Mouse (Mus musculus): ENCODE data around the gene Ndufb6. TPM values are rescaled to one million over a fixed set of nuclear protein-coding genes. Genes with fewer than 3 reads are reported as not detected.
A peak's percentile ranks its signal among the peaks of the same experiment; 100 is the strongest.

Ndufb6 gene
- polyA plus RNA-seq, 1 experiment from 2014 or later = 307 TPM

DNA sequence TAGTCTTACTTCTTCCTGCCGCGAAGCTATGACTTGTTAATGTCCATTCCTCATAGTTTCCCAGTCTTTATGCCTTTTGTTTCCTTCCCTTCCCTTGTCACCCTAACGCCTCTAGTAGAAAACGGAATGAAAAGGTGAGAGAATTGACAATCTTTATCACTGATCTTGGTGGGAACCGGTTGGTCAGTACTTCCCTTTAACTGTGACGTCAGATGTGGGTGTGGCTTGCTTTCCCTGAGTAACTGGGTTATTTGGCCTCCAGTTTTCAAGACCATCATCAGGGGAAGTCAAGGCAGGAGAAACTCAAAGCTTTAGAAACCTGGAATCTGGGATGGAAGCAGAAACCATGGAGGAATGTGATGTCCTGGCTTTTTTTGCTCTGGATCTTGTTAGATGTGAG, 37.3 kb downstream of the Ndufb6 start:
- 60% methylated on average over 6 of the region's 6 CpGs for WGBS
- no peak for DNase-seq (ENCODE audit: extremely low spot score, low spot score)
- no peaks in the 10 kb centered on the region for H3K36me3 ChIP-seq (replicated peaks)
- H3K4me3 ChIP-seq = no peak overlapping the region
- H3K27ac ChIP-seq = no peak overlapping the region
- H3K4me1 ChIP-seq = peaks cover 21% of the 10 kb centered on the region
- H3K9me3 ChIP-seq = no peaks in the 10 kb centered on the region
- H3K27me3 ChIP-seq (ENCODE audit: poor library complexity, severe bottlenecking) = 0 out of 2 replicates have a peak, but pooled peaks cover 4% of the 10 kb centered on the region

DNA sequence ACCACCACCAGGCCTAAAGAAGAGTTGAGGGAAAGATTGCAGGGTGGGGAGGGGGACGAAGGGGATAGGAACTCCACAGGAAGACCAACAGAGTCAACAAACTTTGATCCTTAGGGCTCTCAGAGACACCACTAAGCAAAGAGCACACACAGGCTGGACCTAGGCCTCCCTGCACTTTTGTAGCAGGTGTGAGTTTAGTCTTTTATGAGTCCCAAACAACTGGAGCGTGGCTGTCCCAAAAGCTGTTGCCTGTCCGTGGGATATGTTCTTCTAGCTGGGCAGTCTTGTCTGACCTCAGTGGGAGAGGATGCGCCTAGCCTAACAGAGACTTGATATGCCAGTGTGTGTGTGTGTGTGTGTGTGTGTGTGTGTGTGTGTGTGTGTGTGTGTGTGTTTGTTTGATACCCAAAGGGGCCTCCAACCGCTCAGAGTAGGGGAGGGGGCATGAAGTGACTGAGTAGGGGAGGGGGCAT, 38.9 kb downstream of the Ndufb6 start:
- peak overlapping the region; percentile 61 for H3K4me3 ChIP-seq
- 0 out of 2 replicates have a peak, but pooled peaks cover 4% of the 10 kb centered on the region for H3K27me3 ChIP-seq (ENCODE audit: poor library complexity, severe bottlenecking)
- H3K36me3 ChIP-seq (replicated peaks) = no peaks in the 10 kb centered on the region
- no peaks in the 10 kb centered on the region for H3K9me3 ChIP-seq
- no peak for DNase-seq (ENCODE audit: extremely low spot score, low spot score)
- H3K4me1 ChIP-seq = peaks cover 21% of the 10 kb centered on the region
- H3K27ac ChIP-seq = peak overlapping the region; percentile 70; the same call in 1 of the 2 replicates
- 50% methylated on average over 5 of the region's 5 CpGs for WGBS

GRCm38 (mm10) chr4:40239409-40240271, 39.6 kb downstream of the Ndufb6 start, which contains the start of gene Ddx58:
Ddx58 (minus strand) TSS chr4:40239828.
- H3K4me1 ChIP-seq = peaks cover 21% of the 10 kb centered on the region
- H3K9me3 ChIP-seq = no peaks in the 10 kb centered on the region
- peak within 1 kb of the TSS; percentile 61 for H3K4me3 ChIP-seq
- peak within 1 kb of the TSS; percentile 70 for H3K27ac ChIP-seq
- peak; percentile 52 for DNase-seq (ENCODE audit: extremely low spot score, low spot score)
- WGBS = 3% methylated on average over 32 of the region's 35 CpGs
- 0 out of 2 replicates have a peak, but pooled peaks cover 4% of the 10 kb centered on the region for H3K27me3 ChIP-seq (ENCODE audit: poor library complexity, severe bottlenecking)
- H3K36me3 ChIP-seq (replicated peaks) = no peaks in the 10 kb centered on the region

DNA sequence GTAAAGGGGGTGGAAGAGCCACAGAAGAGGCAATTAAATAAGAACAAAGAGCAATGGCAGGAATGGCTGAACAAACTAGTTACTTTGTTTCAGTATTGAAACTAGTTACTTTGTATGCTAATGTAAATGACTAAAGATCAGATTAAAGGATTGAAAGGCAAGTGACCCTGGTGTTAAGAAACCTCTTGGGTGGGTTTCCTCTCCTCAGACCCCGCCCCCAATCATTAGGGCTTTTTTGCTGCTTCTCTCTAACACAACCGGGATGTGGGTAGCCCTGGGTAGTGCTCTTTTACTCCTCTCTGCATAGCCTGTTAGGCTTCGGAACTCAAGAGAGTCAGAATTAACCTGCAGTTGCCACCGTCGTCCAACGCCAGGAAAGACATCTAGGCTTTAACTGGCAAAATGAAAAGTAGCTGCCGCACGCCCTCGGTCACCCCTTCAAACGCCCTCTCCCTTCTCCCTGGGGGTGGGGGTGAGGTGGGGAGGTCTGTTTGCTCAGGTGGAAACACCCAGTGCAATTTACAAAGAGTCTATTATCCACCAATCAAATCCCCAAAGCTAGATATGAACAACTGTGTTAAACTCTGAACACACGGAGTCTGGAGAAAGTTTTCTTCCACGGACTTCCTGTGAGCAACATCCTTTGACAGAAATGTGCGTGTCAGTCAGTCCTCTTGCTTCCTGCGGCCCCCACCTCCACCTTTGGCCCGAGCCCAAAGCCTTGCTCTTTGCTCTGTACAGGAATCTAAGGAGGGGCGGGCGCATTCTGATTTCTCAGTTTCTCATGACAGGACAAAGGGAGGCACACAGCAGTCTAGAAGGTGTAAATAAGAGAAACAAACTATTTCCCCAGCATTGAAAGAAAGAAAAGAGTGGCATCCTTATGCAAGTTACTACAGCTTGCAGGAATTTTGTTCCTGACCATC, 40.5 kb downstream of the Ndufb6 start:
- Histone ChIP-seq H3K4me3 (peak overlapping the region; percentile 61), H3K27me3 (ENCODE audit: poor library complexity, severe bottlenecking) (0 out of 2 replicates have a peak, but pooled peaks cover 4% of the 10 kb centered on the region), H3K4me1 (peaks cover 21% of the 10 kb centered on the region), H3K27ac (peak overlapping the region; percentile 35; the same call in 1 of the 2 replicates), H3K9me3 (no peaks in the 10 kb centered on the region), H3K36me3 (replicated peaks) (no peaks in the 10 kb centered on the region)
- WGBS = 1% methylated on average over 17 of the region's 17 CpGs
- peak; percentile 18 for DNase-seq (ENCODE audit: extremely low spot score, low spot score)

DNA sequence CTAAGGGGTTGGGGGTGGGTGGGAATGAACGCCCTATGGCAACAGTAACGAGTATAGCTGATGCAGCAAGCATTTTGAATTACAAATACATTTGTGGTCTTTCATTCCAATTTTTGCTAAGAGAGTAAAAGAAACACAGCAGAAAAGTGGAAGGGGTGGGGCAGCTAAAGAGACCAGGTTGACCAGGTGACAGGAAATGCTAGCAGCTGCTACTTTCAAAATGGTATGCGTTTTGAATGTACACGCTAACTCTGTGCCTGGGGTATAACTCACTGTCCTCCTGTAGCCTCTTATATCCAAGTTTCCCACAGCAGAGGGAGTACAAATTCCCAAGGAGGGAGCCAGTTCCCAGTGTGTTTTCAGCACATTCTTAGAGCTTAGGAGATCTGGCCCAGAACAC, 42.4 kb downstream of the Ndufb6 start:
- Histone ChIP-seq H3K27ac (no peak overlapping the region), H3K36me3 (replicated peaks) (no peaks in the 10 kb centered on the region), H3K4me1 (peaks cover 21% of the 10 kb centered on the region), H3K4me3 (no peak overlapping the region), H3K27me3 (ENCODE audit: poor library complexity, severe bottlenecking) (0 out of 2 replicates have a peak, but pooled peaks cover 4% of the 10 kb centered on the region), H3K9me3 (no peaks in the 10 kb centered on the region)
- DNase-seq (ENCODE audit: extremely low spot score, low spot score) = no peak
- WGBS = 91% methylated on average over 4 of the region's 4 CpGs

- Histone ChIP-seq H3K9me3 (no peaks in the 10 kb centered on the region), H3K36me3 (replicated peaks) (no peaks in the 10 kb centered on the region), H3K27ac (no peak overlapping the region), H3K4me1 (peaks cover 10% of the 10 kb centered on the region), H3K4me3 (no peak overlapping the region), H3K27me3 (ENCODE audit: poor library complexity, severe bottlenecking) (no peaks in the 10 kb centered on the region)
- DNase-seq (ENCODE audit: extremely low spot score, low spot score) = no peak
- 82% methylated on average over 6 of the region's 6 CpGs for whole genome bisulfite sequencing
These were observed 45.0 kb downstream of the Ndufb6 start for GRCm38 (mm10) chr4:40234256-40234655.

DNA sequence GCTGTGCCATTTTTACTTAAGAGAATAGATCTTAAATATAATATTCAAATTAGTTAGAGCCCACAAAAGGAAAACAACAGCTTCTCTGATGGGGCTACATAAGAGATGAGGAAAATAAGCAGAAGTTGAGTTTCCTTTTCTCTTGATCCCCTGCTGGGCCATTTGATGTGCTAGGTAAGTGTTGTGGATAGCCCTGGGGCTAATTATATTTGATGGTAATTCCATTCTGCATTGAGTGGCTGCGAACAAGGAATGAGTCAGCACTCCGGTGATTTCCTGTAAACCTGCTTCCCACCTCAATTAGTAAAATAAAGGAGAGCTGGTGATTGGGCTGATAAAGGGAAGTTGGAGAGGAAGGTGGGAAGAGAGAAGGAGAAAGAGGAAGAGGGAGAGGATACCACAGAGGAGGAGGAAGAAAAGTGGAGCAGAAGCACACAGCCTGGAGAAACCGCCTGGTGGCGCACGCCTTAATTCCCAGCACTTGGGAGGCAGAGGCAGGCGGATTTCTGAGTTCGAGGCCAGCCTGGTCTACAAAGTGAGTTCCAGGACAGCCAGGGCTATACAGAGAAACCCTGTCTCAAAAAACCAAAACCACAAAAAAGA, 46.1 kb downstream of the Ndufb6 start:
- whole genome bisulfite sequencing = 93% methylated on average over 7 of the region's 7 CpGs
- DNase-seq (ENCODE audit: extremely low spot score, low spot score) = no peak

GRCm38 (mm10) chr4:40229723-40230122, 49.5 kb downstream of the Ndufb6 start:
- H3K27ac ChIP-seq = no peak overlapping the region
- H3K9me3 ChIP-seq = no peaks in the 10 kb centered on the region
- no peaks in the 10 kb centered on the region for H3K27me3 ChIP-seq (ENCODE audit: poor library complexity, severe bottlenecking)
- DNase-seq (ENCODE audit: extremely low spot score, low spot score) = no peak
- H3K4me1 ChIP-seq = no peaks in the 10 kb centered on the region
- H3K4me3 ChIP-seq = no peak overlapping the region
- 92% methylated on average over 6 of the region's 6 CpGs for WGBS
- H3K36me3 ChIP-seq (replicated peaks) = no peaks in the 10 kb centered on the region

More for the DNA sequence above, 46.1 kb downstream of the Ndufb6 start:
- H3K36me3 ChIP-seq (replicated peaks) = no peaks in the 10 kb centered on the region
- no peak overlapping the region for H3K4me3 ChIP-seq
- no peaks in the 10 kb centered on the region for H3K9me3 ChIP-seq
- H3K27ac ChIP-seq = no peak overlapping the region
- no peaks in the 10 kb centered on the region for H3K4me1 ChIP-seq
- no peaks in the 10 kb centered on the region for H3K27me3 ChIP-seq (ENCODE audit: poor library complexity, severe bottlenecking)

- 92% methylated on average over 7 of the region's 7 CpGs for WGBS
- H3K27me3 ChIP-seq (ENCODE audit: poor library complexity, severe bottlenecking) = no peaks in the 10 kb centered on the region
- no peak for DNase-seq (ENCODE audit: extremely low spot score, low spot score)
- H3K4me1 ChIP-seq = no peaks in the 10 kb centered on the region
- no peaks in the 10 kb centered on the region for H3K36me3 ChIP-seq (replicated peaks)
- no peak overlapping the region for H3K4me3 ChIP-seq
- H3K27ac ChIP-seq = no peak overlapping the region
- no peaks in the 10 kb centered on the region for H3K9me3 ChIP-seq
These were observed 51.3 kb downstream of the Ndufb6 start for GRCm38 (mm10) chr4:40227886-40228285.

GRCm38 (mm10) chr4:40227131-40227530, 52.1 kb downstream of the Ndufb6 start:
- Histone ChIP-seq H3K27me3 (ENCODE audit: poor library complexity, severe bottlenecking) (no peaks in the 10 kb centered on the region), H3K9me3 (no peaks in the 10 kb centered on the region), H3K36me3 (replicated peaks) (no peaks in the 10 kb centered on the region), H3K27ac (no peak overlapping the region), H3K4me1 (0 out of 2 replicates have a peak, but pooled peaks cover under 1% of the 10 kb centered on the region), H3K4me3 (no peak overlapping the region)
- WGBS = 92% methylated on average over 11 of the region's 11 CpGs
- no peak for DNase-seq (ENCODE audit: extremely low spot score, low spot score)

- H3K4me3 ChIP-seq = no peak overlapping the region
- DNase-seq (ENCODE audit: extremely low spot score, low spot score) = no peak
These were observed 53.1 kb downstream of the Ndufb6 start for GRCm38 (mm10) chr4:40226095-40226494.

More at GRCm38 (mm10) chr4:40226095-40226494, 53.1 kb downstream of the Ndufb6 start:
- H3K27ac ChIP-seq = no peak overlapping the region
- peaks cover 5% of the 10 kb centered on the region; the same call in 1 of the 2 replicates for H3K4me1 ChIP-seq
- WGBS = 81% methylated on average over 5 of the region's 5 CpGs
- H3K36me3 ChIP-seq (replicated peaks) = no peaks in the 10 kb centered on the region
- no peaks in the 10 kb centered on the region for H3K9me3 ChIP-seq
- peaks cover 7% of the 10 kb centered on the region for H3K27me3 ChIP-seq (ENCODE audit: poor library complexity, severe bottlenecking)
